Comparison of ENCODE assay signal across 8 mouse cellular contexts in genomic region chr11:76997916-76998704, GRCm38 (mm10). TPM values are rescaled to one million over a fixed set of nuclear protein-coding genes. Genes with fewer than 3 reads are reported as not detected.
DNase-seq lines count a peak whose midpoint lies in the region; ATAC-seq lines count a peak whose summit lies in the region.

Gene Slc6a4 (plus strand): TSS chr11:76998603.

- H3K36me3 ChIP-seq in forebrain, embryonic 16.5 days (ENCODE audit: control insufficient read depth, insufficient read depth), result no peaks in the 10 kb centered on the region

- DNase-seq in kidney, adult 18-20 months, result peak; percentile 31
- no peak for DNase-seq in kidney, adult 9 months
- no peak for DNase-seq in adrenal gland, adult 18-20 months (ENCODE audit: low spot score in 2 of 2)
- DNase-seq in kidney, postnatal 4 days, result peak; percentile 18 to 54
- DNase-seq in naive thymus-derived CD4-positive, alpha-beta T cell, adult 2 months (ENCODE audit: low read depth), result peak; percentile 53
- no peak for DNase-seq in left cerebral cortex, postnatal 14 days (ENCODE audit: low spot score in 2 of 2)

- peak within 1 kb of the TSS; percentile 52 for H3K4me3 ChIP-seq in forebrain, embryonic 16.5 days (replicated peaks; ENCODE audit: low read length)

- WGBS in forebrain, embryonic 16.5 days, result under 1% methylated on average over 51 of the region's 52 CpGs

- H3K4me1 ChIP-seq in forebrain, embryonic 16.5 days (replicated peaks; ENCODE audit: control insufficient read depth, insufficient read depth, low read length), result peaks cover 22% of the 10 kb centered on the region

- intact Hi-C loops in left cerebral cortex, postnatal 14 days (cut with DNase I), result loop anchor here (2.0 to 5.0 kb wide), 2 partner anchors 79 to 95 kb away; partner anchors contain the start of gene Nsrp1

- H3K27ac ChIP-seq in forebrain, embryonic 16.5 days (ENCODE audit: low read length), result no peak within 1 kb of the TSS

- peak within 1 kb of the TSS; percentile 54 for H3K9ac ChIP-seq in forebrain, embryonic 16.5 days (replicated peaks; ENCODE audit: low read depth, low read length)

- H3K4me2 ChIP-seq in forebrain, embryonic 16.5 days (ENCODE audit: low read length), result peak within 1 kb of the TSS; percentile 88

- H3K9me3 ChIP-seq in forebrain, embryonic 16.5 days (ENCODE audit: control insufficient read depth, low read length), result no peaks in the 10 kb centered on the region

- H3K27me3 ChIP-seq in forebrain, embryonic 16.5 days (replicated peaks; ENCODE audit: control insufficient read depth, insufficient read depth, low read length), result peaks cover 36% of the 10 kb centered on the region

- no peak for ATAC-seq in forebrain, embryonic 16.5 days
- ATAC-seq in megakaryocyte progenitor cell, adult 5-6 weeks (replicated peaks; ENCODE audit: poor library complexity), result no peak

RNA-seq across cellular contexts. Expression of gene Slc6a4, which starts in this region (rescaled TPM):
- 10 to 100 TPM; 40.7 to 45.6 TPM for total RNA-seq in adrenal gland, adult 18-20 months (2021)
- 0.27 and 0.72 TPM in 2 replicates for polyA plus RNA-seq in forebrain, embryonic 16.5 days (2015; fragmentation: Nextera tagmentation; extraction: Ambion mirVana)
- total RNA-seq in megakaryocyte progenitor cell, adult 5-6 weeks (2015), result not detected in 2 replicates
- total RNA-seq in megakaryocyte progenitor cell, adult 5-6 weeks (2017), result not detected in 2 replicates
- not detected for total RNA-seq in left cerebral cortex, postnatal 14 days (2021)

Comparison
In these comparisons a context has a peak if more than half of its experiments do, and no peak if none do; other contexts are left out.
1. RNA of gene Slc6a4 (total RNA-seq): 40.7 to 45.6 TPM in adrenal gland, adult 18-20 months; not detected in left cerebral cortex, postnatal 14 days and not detected in megakaryocyte progenitor cell, adult 5-6 weeks; every median in the first group is over 10 times any median in the second.
2. DNase-seq: peak in kidney, adult 18-20 months (single experiment), kidney, postnatal 4 days (2 of 2) and naive thymus-derived CD4-positive, alpha-beta T cell, adult 2 months (single experiment); none in kidney, adult 9 months (single experiment), adrenal gland, adult 18-20 months (0 of 2) and left cerebral cortex, postnatal 14 days (0 of 2).